Mouse (Mus musculus) heart, postnatal 4 days (tissue): ENCODE measurements around the gene Zfp213. TPM values are rescaled to one million over a fixed set of nuclear protein-coding genes. Genes with fewer than 3 reads are reported as not detected.
"Not testable (repeated sequence)": the region's sequence is repeated elsewhere in the genome, so short reads cannot be mapped to it uniquely, and the experiment has no call there.

ENCODE experiments used
- DNase-seq: peaks from one replicate; pipeline ENCODE4 v3.0.0; 2021
- total RNA-seq, 2 experiments: library from RNA; stranded (reverse); gene quantifications; 2 replicates each; pipeline ENCODE4 v1.2.3; 2021

Gene Zfp213
- 1 to 10 TPM; 5.8 to 6.3 TPM for total RNA-seq

GRCm38 (mm10) chr17:23563595-23564367 is at the start of gene Zfp213:
Gene Zfp213, minus strand, starts transcription at chr17:23564238.
- peak; percentile 96 for DNase-seq

GRCm38 (mm10) chr17:23610361-23610800 is 46.3 kb upstream of the Zfp213 start:
- DNase-seq = peak; percentile 65

GRCm38 (mm10) chr17:23609612-23610011 is 45.6 kb upstream of the Zfp213 start:
- no peak for DNase-seq

GRCm38 (mm10) chr17:23605220-23605619 is 41.2 kb upstream of the Zfp213 start:
- DNase-seq = no peak

GRCm38 (mm10) chr17:23604394-23604793 is 40.4 kb upstream of the Zfp213 start:
- DNase-seq = no peak

- DNase-seq = no peak
Observed at GRCm38 (mm10) chr17:23603542-23603941, 39.5 kb upstream of the Zfp213 start.

GRCm38 (mm10) chr17:23603077-23603476 is 39.0 kb upstream of the Zfp213 start:
- no peak for DNase-seq

- no peak for DNase-seq
Observed at GRCm38 (mm10) chr17:23601836-23602585, 38.0 kb upstream of the Zfp213 start.

- no peak for DNase-seq
Observed at GRCm38 (mm10) chr17:23600641-23601622, 36.9 kb upstream of the Zfp213 start, which contains the start of gene Zscan10. Gene Zscan10, plus strand, starts transcription at chr17:23600856.

- no peak for DNase-seq
Observed at GRCm38 (mm10) chr17:23599605-23600063, 35.6 kb upstream of the Zfp213 start.

GRCm38 (mm10) chr17:23598582-23599552 is 34.8 kb upstream of the Zfp213 start, which contains the start of gene Zfp13:
Gene Zfp13, minus strand, starts transcription at chr17:23599487.
- DNase-seq = peak; percentile 89

GRCm38 (mm10) chr17:23595139-23595538 is 31.1 kb upstream of the Zfp213 start:
- DNase-seq = not testable (repeated sequence)

GRCm38 (mm10) chr17:23592926-23593300 is 28.9 kb upstream of the Zfp213 start:
- DNase-seq = no peak

- peak; percentile 96 for DNase-seq
Observed at GRCm38 (mm10) chr17:23592208-23592925, 28.3 kb upstream of the Zfp213 start.

- no peak for DNase-seq
Observed at GRCm38 (mm10) chr17:23587253-23587652, 23.2 kb upstream of the Zfp213 start.

GRCm38 (mm10) chr17:23585721-23586491 is 21.9 kb upstream of the Zfp213 start:
- peak; percentile 76 for DNase-seq

- no peak for DNase-seq
Observed at GRCm38 (mm10) chr17:23584786-23585185, 20.7 kb upstream of the Zfp213 start.

- no peak for DNase-seq
Observed at GRCm38 (mm10) chr17:23575951-23576552, 12.0 kb upstream of the Zfp213 start.

- no peak for DNase-seq
Observed at GRCm38 (mm10) chr17:23574130-23574529, 10.1 kb upstream of the Zfp213 start.
